Mouse (Mus musculus) adrenal gland, postnatal 4 days (tissue): ENCODE measurements at regions not wholly inside any gene's neighbourhood (a gene's known extent, or its start where the extent isn't known, plus 50 kb on each side); places are given as distances from the start of the nearest gene placed in this dataset.

Source experiments
- DNase-seq, 2 experiments: peaks; one replicate each; pipeline ENCODE4 v3.0.0; 2021 to 2022; ENCODE audit warnings: low spot score in 2 of 2, mixed read lengths in 2 of 2

DNA sequence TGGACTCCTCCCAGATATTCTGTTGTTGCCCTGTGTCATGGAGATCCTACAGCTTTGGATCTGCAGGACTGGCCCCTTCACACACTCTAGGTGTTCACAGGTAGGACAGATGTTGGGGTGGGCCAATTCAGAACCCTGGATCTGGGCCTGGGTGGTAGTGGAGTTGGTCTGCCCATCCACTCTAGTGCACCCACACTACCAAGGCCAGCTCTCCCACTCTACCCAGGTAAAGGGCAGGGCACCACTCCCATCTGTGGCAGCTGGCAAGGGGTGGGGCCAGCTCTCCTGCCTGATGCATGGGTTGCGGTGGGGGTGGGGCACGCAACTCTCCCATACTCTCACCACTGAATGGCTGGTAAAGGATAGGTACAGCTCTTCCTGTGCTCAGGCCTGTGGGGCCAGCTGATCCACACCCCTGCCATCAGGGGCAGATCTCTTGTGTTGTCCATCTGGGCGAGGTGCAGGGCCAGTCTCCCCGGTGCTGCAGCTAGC lies 76.5 kb downstream of the Gja1 start:
- DNase-seq: no peak

DNA sequence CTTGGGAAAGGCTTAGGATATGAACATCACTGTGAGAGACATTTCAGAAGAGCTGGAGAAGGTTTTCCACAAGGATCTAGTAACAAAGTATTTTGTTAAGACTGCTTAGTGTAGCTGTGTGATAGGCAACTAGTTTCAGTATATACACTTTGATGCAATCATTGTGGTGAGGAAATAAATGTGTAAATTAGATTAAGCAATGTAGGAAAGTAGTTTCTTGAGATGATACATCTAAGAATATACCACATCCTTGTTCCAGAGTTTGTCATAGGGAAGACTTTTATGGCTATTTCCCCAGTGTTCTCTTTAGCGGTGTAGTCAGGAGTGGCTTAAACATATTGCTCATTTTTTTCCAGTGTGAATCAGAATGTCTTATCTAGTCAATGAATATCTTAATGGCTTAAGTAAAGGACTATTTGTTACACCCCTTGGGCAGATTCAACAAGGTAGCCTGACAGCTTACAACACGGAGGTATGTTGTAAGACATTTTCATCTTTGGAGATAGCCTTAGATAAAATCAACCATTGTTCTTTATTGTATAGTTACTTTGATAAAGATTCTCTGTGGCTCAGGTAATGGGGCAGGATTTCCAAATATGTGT lies 78.8 kb downstream of the Gja1 start:
- no peak for DNase-seq

DNA sequence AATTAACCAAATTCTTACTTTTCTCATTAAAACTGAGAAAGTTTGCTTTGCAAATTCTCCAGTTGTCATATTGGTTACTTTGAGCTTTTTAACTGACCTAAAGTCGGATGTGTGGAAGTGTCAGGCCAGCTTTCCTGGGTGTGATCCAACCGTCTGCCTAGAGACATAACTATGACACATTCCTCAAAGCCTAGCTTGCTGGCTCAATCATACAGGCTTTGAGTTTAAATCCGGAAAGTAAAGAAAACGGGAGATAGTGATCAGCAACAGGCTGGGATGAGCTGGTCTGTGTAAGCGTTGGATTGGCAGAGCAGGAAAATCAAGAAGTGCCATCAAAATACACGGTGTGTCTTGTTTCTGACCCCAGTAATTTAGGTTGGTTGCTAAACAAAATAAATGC lies 91.4 kb downstream of the Gja1 start:
- DNase-seq: no peak

DNA sequence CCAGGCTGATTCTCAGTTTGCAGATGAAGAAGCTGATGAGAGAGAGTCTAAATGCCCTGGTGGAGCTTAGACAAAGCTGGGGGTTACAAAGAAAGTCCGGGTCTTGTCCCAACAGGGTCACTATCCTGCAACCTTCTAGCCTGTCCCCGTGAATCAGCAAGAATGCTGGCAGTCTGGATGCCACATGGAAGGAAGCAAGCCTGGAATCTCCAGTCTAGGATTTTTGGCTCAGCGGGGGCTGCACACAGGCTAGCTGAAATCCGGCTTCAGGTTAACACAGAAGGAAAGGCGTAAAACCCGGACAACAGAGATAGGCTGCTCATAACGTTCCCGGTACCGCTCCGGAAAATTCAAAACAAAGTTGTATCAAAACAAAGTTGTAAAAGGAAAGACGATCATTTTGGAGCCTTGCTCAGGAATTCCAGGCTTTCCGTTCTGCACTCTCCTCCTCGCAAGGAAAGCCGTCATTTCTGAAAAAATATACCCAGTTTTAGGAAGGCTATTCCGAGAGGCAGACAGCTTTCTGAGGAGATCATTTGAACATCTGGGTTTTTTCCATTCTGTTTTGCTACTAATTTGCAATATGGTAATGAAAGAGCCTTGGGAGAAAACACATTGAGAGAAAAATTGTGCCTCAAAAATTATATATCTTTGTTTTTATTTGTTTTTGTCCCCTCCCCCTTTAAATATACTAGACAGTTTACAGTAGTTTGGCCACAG lies 92.0 kb downstream of the Gja1 start:
- no peak for DNase-seq

DNA sequence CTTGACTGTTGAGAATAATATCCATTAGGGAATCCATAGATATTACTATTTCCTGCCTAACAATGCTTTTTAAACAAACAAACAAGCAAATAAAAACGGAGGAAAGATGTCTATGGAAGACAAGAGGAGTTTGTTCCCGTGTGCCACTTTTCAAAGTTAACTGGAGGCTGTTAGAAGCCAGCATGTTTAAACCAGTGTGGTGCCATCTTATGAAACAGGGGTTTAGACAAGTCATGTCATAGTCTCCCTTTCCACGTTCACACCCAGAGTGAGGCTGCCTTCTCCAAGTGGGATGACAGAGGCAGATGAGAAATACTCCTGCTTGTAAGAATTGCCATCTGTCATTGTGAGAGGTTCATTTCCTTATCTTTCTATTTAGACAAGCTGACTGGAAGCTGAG lies 92.8 kb downstream of the Gja1 start:
- DNase-seq: no peak

DNA sequence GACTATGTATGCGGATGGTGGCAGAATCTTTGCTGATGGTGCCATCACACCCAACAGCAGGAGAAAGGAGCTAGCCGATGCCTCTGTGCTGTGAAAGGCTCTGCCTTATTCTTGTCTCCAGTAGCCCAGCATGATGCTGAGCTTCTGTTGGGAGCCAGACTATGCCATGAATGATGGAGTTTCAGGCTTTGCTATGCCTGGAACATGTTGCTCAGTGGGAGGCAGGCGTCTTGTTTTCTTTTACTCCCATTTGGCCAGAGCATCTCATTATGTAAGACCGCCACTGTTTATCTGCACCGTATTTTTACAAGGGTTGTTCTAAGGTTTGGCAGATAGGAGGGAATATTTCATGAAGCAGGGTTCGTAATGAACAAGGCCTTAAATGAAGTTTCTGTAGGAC lies 97.8 kb downstream of the Gja1 start:
- no peak for DNase-seq

DNA sequence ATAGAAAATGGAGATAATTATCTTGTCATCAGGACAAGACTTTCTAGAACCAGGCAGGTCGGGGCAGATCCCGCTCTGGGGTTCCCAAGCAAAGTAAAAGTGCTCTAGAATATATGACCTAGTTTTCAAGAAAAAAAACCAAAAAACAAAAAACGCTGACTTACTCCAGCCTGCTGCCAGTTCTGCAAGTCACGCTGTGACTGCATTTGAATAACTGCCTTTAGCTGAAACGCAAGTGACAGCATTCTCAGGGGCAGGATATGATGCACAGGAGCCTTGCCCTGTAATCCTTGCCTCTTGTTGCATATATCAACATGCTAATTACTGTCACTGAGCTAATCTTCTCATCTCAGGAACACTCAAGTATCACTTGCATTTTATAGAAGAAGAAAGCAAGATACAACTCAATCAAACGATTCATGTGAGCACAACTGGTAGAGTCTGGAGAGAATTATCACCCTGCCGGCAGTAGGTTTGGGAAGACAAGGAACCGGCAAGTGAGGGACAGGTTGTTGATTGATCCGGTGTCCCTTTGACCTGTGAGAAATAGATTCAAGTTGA lies 105.1 kb downstream of the Gja1 start:
- DNase-seq: no peak

DNA sequence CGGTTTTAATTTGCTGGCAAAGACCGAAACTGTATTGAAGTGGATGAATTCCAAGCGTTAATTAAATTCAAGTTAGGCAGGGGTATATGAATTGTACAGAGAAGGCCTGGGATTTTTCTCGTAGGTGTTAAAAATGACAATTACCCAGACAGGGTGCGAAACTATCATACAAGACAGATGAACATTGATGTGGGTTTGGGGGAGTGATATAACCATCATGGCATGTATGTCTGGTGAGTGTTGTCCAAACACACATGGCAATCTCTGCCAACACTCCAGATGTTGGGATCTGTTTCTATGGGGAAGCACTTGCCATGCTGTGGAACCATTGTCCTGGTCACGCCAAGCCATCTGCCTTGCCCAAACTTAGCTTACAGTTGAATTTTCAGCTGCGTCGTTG lies 107.8 kb downstream of the Gja1 start:
- no peak for DNase-seq

DNA sequence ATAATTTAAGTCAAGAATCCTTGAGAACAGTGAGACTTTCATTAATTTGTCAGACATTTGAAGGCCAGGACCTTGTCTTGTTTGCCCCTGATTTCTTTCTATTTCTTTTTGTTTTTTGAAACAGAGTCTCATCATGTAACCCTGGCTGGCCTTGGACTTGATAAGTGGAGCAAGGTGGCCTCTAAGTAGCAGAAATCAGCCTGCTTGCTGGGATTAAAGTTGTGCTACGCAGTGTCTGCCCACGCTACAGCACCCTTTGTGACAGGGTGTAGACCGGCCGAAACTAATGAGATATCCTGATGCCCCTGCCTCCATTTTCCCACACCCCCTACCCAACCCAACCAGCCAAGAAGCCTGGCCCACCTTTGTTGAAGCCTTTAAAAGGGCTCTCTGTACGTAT lies 108.6 kb downstream of the Gja1 start:
- no peak for DNase-seq

DNA sequence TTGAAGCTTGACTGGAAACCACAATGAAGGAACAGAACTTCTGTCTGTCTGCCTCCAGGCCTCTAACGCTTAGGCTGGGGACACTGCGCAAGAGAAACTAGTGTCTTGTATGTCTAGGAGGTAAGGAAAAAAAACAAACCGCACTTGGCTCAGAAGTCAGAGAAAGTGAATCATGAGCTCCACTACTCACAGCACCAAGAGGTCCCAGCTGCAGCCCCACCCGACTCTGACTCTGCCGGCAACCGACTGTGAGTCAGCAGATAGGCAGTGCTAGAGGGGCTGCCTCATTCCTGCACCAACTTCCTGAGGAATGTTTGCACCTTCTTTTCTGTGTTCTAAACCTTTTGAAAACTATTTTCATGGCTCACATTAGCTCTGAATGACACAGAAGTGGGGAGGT lies 109.5 kb downstream of the Gja1 start:
- peak in 1 of 2 experiments; percentile 27 for DNase-seq

DNA sequence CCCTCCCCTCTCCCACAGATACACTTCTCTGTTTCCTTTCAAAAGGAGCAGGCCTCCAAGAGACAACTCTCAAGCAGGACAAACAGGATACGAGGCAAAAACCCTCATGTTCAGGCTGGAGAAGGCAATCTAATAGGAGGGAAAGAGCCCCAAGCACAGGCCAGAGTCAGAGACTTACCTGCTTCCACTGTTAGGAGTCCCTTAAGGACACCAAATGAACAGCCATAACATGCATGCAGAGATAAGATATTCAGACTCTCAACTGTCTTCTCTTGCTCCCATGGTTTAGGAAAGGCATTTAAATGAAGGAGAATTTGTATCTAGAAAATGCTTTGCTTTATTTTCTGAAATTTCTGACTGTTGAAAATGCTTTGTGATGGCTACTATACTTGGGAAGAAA lies 116.3 kb downstream of the Gja1 start:
- no peak for DNase-seq

DNA sequence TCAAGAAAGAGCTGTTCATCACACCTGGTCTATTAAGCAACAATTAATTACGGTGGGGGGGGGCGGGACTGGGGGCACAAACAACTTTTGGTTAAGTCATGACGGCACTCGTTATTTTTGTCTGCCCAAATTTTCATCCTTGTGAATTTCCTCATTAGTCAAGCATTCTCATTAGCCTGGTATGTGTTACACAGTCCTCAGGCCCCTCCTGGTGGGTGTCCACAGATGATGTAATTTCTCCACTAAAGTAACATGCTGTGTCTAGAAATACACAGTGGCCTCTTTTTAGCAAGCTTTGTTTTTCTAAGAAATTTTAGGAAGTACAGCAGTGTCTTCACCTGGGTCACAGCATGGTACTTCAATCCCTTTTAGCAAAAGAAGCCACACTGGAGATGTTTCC lies 118.2 kb downstream of the Gja1 start:
- DNase-seq: no peak

DNA sequence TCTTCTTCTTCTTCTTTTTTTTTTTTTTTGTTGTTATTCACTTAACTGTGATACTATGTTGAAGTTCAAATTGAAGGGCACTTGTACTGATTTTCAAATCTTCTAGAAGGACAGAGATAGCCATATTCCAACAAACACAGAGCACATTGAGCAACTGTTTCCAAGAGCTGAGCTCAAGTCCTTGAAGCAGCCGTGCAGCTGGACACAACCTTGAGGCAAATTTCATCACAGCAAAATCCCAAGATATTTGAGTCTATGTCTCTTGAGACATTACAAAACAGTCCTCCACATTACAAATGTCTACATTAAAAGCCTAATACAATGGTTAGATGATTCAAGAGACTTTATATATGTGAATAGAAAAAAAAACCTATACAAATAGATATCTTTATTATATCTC lies 141.9 kb downstream of the Gja1 start:
- DNase-seq: no peak

DNA sequence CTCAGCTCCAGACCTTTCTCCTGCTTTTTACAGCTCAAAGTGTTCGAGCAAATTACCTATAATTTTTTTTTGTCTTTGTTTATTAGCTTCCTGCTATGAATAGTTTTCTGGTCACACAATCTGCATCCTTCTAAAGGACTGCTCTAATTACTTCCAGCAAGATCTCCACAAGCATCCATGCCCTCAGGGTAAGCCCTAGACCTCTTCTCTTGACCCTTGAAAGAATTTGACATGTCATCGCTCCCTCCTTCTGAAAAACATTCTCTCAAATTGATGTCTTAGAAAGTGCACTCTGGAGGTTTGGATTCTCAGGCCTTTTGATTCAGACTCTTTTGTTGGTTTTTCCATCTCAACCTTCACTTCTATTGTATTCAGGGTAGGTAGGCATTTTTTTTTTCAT lies 148.7 kb downstream of the Gja1 start:
- DNase-seq: no peak

DNA sequence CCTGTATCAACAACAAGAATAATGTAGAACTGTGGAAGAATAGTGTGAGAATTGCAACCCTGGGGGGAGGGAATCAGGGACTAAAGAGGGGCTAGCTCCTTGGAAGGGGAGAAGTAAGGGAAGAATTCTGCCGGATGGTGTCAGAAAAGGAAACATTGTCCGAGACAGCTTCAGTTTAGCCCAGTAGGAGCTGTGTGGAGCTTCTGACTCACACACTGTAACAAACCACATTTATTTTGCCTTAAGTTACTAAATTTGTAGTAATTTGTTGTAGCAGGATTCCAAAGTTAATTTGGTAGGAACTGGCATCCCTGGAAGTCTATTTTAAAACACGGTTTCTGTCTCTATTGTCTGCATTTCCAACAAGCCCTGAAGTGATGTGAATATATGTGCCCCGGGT lies 160.0 kb downstream of the Gja1 start:
- DNase-seq: no peak

DNA sequence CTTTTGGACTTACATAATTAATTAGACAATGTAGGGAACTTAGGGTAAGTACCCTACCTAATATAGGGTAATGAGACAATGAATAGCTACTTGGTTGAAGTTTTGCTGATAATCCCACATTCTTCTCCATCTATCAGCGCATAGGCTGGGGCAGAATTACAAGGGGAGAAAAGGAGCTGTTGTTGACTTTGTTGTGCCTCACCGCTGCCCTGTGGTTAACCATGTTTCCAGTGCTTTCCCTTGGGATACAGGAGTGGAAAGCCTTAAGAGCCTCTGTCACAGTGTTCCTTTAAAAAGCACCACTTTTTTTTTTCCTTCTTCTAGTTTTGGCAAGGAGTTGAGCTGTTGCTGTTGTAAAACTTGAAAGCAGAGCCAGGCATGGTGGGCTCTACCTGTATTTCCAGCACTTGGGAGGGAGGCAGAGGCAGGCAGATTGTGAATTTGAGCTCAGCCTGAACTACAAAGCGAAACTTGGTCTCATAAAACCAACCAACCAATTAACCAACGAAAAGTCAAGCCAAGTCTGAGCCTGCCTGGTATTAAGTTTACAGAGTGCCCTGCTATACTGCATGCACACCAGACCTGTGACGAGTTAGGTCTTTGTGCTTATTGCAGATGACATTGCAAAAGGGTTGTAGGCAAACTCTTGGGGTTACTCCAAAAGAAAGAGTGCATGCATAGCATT lies 162.8 kb downstream of the Gja1 start:
- DNase-seq: no peak

DNA sequence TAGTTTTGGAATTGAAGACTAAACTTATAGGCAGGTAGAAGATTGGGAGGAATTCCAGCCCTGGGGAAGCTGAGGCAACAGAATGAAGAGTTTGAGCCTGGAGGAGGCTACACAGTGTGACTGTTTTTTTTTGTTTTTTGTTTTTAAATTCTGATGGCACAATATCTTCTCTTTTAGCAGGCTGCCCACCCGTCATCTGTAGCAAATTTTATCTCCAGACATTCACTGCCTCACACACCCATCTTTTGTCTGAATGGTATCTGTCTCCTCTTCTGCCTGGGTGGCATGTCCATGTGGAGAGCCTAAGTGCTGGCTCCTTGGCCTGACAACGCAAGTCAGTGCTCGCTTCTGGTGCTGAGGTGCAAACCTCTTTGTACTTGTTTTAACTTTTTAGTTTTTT lies 165.0 kb downstream of the Gja1 start:
- DNase-seq: no peak

DNA sequence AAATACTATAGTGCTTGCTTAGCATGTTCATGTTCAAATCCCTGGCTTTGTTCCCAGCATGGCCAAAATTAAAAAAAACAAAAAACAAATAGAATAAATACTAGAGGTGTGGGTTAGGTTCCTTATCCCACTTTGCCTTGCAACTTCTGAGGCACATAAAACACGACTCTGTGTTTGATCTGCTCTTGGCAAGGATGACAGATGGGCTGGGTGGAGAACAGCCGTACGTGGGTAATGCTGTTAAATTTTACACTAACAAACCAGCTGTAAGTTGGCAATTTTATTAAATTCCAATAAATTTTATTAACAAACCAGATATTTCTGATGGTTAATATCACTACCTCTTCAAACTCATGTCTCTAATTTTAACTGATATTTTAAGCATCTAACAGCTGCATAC lies 168.9 kb downstream of the Gja1 start:
- DNase-seq: no peak

DNA sequence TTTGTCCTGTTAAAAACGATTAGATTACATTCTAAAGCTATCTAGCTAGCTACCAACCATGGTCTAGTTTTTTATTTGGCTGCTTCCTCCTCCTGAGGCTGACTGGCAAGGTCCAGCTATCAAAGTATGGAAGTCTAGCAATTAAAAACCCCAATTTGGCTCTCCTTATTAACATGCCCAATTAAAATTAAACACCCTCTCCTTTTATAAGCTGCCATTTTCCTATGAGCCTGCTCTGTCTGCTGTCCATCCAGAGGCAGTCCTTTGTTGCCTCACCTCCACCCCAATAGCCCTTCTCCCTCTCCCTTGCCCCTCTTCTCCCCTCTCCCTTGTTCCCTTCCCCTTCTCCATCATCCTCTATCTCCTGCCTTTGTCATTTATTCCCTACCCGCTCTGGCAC lies 169.7 kb downstream of the Gja1 start:
- DNase-seq: no peak

DNA sequence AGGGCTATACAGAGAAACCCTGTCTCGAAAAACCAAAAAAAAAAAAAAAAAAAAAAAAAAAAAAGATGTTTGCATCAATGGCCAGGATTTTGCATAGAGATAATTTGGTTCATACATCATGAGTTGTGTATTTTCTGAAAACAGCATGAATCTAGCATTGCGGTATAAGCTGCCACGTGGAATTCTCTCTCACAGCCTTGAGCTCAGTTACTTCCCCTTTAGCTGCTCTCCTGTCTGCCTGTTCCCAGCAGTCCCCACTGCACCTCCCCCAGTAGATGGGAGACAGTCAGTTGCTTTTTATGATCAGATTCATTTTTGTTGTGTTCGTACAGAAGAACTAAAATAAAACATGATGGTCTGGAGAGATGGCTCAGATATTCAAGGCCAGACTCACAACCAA lies 170.7 kb downstream of the Gja1 start:
- no peak for DNase-seq

DNA sequence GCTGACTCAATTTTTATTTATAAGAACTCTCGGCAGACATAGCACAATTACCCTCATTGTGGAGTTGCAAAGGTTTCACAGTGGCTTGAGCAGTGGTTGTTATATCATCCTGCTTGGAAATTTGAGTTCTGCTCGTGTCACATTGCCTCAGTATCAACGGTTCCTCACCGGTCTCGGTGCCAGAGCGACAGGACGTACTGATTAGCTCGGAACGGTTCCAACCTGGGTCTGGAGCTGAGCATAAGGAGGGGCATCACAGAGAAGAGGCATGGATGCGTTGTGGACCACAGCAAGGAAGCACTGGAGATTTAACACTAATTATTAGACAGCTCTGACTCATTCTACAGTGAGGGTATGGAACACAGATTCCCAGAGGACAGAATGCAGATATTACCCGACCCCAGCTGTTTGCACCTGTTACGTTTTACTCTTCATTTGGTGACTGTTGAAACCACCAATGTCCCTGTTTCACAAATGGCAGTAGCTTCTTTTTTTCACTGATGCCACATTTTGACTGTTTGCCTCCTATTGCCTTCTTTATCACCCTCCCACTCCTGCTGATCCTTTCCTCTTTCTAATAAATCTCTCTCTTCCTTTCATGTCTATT lies 189.8 kb downstream of the Gja1 start:
- DNase-seq: no peak

DNA sequence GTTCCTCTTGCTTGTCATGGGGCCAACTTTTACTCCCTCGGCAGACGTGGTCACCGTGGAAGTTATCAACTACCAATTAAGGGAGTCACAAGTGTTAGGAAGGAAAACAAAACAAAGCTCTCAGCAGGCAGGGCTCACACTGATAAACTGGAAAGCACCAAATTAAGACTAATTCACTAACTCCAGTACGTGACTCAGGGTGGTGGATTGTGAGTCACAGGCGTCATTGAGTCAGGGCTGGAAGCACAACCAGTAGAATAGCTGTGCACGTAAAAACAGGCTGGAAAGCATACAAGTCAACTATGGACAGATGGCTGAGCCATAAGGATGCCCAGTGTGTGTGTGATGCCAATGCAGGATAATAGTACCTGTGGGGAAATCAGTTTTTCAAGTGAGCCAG lies 204.9 kb downstream of the Gja1 start:
- no peak for DNase-seq
